Comparison of ENCODE assay signal across 12 mouse cellular contexts in the genomic region with DNA sequence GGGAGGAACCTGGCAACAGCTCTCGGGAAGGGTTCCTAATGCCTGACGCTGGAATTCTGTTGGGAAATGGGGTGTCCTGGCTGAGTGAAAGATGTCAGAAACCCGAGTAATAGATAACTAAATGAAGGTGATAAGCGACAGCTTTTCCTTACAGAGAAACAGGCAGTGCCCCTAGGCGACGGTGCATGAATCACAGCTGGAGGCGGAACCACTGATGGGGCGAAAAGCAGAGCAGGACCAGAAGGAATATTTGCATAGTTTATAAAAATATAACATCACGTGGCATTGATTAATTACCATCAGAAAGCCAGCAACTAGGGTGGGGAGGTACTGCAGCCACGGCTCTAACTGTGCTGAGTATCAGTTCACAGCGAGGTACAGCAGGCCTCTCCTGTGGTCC.
DNase-seq lines count a peak whose midpoint lies in the region; ATAC-seq and TF ChIP-seq lines count a peak whose summit lies in the region.
"Had no signal": no experiment of that assay in that cellular context is flagged by ENCODE, and none has a peak within 500 bp of the region (broad histone marks: within the 10 kb centered on the region; RNA-seq: fewer than 3 reads in every experiment).

No protein-coding gene starts in this region.

- peak overlapping the region; percentile 99 for H3K27ac ChIP-seq in layer of hippocampus, adult 2 months
- peak overlapping the region; percentile 61 for H3K27ac ChIP-seq in embryonic facial prominence, embryonic 15.5 days (replicated peaks)
- 0 out of 2 replicates have a peak overlapping the region, but pooled peaks have one; percentile 14 for H3K27ac ChIP-seq in midbrain, embryonic 16.5 days (ENCODE audit: low read length)
- H3K27ac ChIP-seq: stomach, embryonic 15.5 days had no signal

- no peak overlapping the region for H3K4me2 ChIP-seq in embryonic facial prominence, embryonic 15.5 days (replicated peaks)
- H3K4me2 ChIP-seq in midbrain, embryonic 16.5 days (ENCODE audit: low read length) = no peak overlapping the region
- H3K4me2 ChIP-seq: forebrain, embryonic 13.5 days; stomach, embryonic 15.5 days had no signal

- no peak for ATAC-seq in embryonic facial prominence, embryonic 15.5 days (ENCODE audit: insufficient number of reproducible peaks, low FRiP score, low TSS enrichment, low read depth)
- ATAC-seq in midbrain, embryonic 16.5 days = no peak
- ATAC-seq: forebrain, embryonic 13.5 days had no signal

- H3K9ac ChIP-seq in embryonic facial prominence, embryonic 15.5 days = no peak overlapping the region
- H3K9ac ChIP-seq in midbrain, embryonic 16.5 days (ENCODE audit: low read depth, low read length) = no peak overlapping the region
- H3K9ac ChIP-seq: forebrain, embryonic 13.5 days; stomach, embryonic 15.5 days had no signal

- no peak overlapping the region for H3K4me3 ChIP-seq in layer of hippocampus, adult 2 months
- H3K4me3 ChIP-seq in embryonic facial prominence, embryonic 15.5 days (replicated peaks) = no peak overlapping the region
- no peak overlapping the region for H3K4me3 ChIP-seq in midbrain, embryonic 16.5 days (ENCODE audit: low read depth, low read length)
- H3K4me3 ChIP-seq: forebrain, embryonic 13.5 days; stomach, embryonic 15.5 days had no signal

- H3K9me3 ChIP-seq in embryonic facial prominence, embryonic 15.5 days (replicated peaks) = no peaks in the 10 kb centered on the region
- no peaks in the 10 kb centered on the region for H3K9me3 ChIP-seq in midbrain, embryonic 16.5 days (replicated peaks; ENCODE audit: control insufficient read depth, low read length, poor library complexity, severe bottlenecking)
- H3K9me3 ChIP-seq: forebrain, embryonic 13.5 days; stomach, embryonic 15.5 days had no signal

- no peaks in the 10 kb centered on the region for H3K27me3 ChIP-seq in embryonic facial prominence, embryonic 15.5 days
- no peaks in the 10 kb centered on the region for H3K27me3 ChIP-seq in midbrain, embryonic 16.5 days (ENCODE audit: control insufficient read depth, insufficient read depth, low read depth, low read length)
- H3K27me3 ChIP-seq: forebrain, embryonic 13.5 days; stomach, embryonic 15.5 days had no signal

- H3K36me3 ChIP-seq in embryonic facial prominence, embryonic 15.5 days = no peaks in the 10 kb centered on the region
- H3K36me3 ChIP-seq in midbrain, embryonic 16.5 days (ENCODE audit: control insufficient read depth, insufficient read depth, low read length) = 0 out of 2 replicates have a peak, but pooled peaks cover 2% of the 10 kb centered on the region
- H3K36me3 ChIP-seq: stomach, embryonic 15.5 days had no signal

- 36% methylated on average over 11 of the region's 11 CpGs for WGBS in embryonic facial prominence, embryonic 15.5 days
- WGBS in midbrain, embryonic 16.5 days = 52% methylated on average over 11 of the region's 11 CpGs

- no peak for DNase-seq in layer of hippocampus, adult 2 months (ENCODE audit: low spot score in 2 of 2)
- DNase-seq in layer of hippocampus, postnatal 14 days (ENCODE audit: low spot score in 2 of 2) = no peak
- DNase-seq in adipocyte (ENCODE audit: low spot score) = peak; percentile 14
- DNase-seq in right cerebral cortex, postnatal 4 days = no peak
- no peak for DNase-seq in ovary, postnatal 10 days (ENCODE audit: low spot score)
- DNase-seq in layer of hippocampus, postnatal 10 days (ENCODE audit: low spot score in 2 of 2) = no peak
- DNase-seq: cerebellum, postnatal 10 days; kidney, postnatal 25 days had no signal

- TF ChIP-seq CTCF in layer of hippocampus, adult 2 months (conservative IDR thresholded peaks at IDR 0.05) = 0 out of 2 replicates have a peak, but pooled peaks have one; percentile 8

- H3K4me1 ChIP-seq in embryonic facial prominence, embryonic 15.5 days = peaks cover 74% of the 10 kb centered on the region
- H3K4me1 ChIP-seq in midbrain, embryonic 16.5 days (ENCODE audit: control insufficient read depth, insufficient read depth, low read length) = peaks cover 44% of the 10 kb centered on the region

Comparison
In these comparisons a context has a peak if more than half of its experiments do, and no peak if none do; other contexts are left out.
1. H3K27ac ChIP-seq: peak in every context shown above with its lines; median percentile 99 in layer of hippocampus, adult 2 months; 61 in embryonic facial prominence, embryonic 15.5 days; 14 in midbrain, embryonic 16.5 days.